Mouse (Mus musculus): ENCODE measurements around the gene Olfr152. TPM values are rescaled to one million over a fixed set of nuclear protein-coding genes. Genes with fewer than 3 reads are reported as not detected.

The Olfr152 gene
- not detected in 2 replicates for polyA plus RNA-seq (2016; fragmentation: Nextera tagmentation; extraction: Ambion mirVana)

- Histone ChIP-seq H3K36me3 (no peaks in the 10 kb centered on the region), H3K4me3 (no peak within 1 kb of the TSS), H3K27me3 (ENCODE audit: insufficient read depth, poor library complexity, severe bottlenecking) (no peaks in the 10 kb centered on the region), H3K4me1 (no peaks in the 10 kb centered on the region), H3K9me3 (no peaks in the 10 kb centered on the region), H3K27ac (no peak within 1 kb of the TSS)
- 85% methylated on average over 4 of the region's 4 CpGs for WGBS
- no peak for DNase-seq (ENCODE audit: low spot score)
Measured at GRCm38 (mm10) chr2:87779183-87779582, at the start of gene Olfr152. Gene Olfr152 (plus strand): TSS chr2:87779483.

- no peaks in the 10 kb centered on the region for H3K36me3 ChIP-seq
- WGBS = 85% methylated on average over 1 of the region's 1 CpGs
Measured at GRCm38 (mm10) chr2:87739878-87740277, 39.4 kb upstream of the Olfr152 start, which contains the start of gene Olfr1138. Gene Olfr1138 (minus strand): TSS chr2:87739978.

DNA sequence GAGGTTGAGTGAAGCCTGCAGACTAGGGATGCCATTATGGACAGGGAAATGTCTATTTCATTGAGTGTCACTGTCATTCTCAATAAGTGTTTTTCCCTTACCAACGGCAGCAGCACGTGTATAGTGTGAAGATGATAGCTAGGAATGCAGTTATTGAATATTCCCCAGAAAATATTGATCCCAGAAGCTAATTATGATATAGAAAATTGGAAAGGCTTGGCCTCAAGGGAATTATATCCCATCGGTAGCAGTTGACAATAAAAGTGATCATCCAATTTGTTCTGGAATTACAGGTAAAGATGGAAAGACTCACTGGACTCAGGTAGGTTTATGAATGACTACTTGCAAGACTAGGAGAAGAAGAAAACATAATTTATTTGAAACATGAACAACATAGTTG, 35.8 kb upstream of the Olfr152 start, which contains the start of gene Olfr1140:
Gene Olfr1140 (plus strand): TSS at position 301 of the 400 bp plus-strand sequence.
- Histone ChIP-seq H3K4me3 (no peak within 1 kb of the TSS), H3K4me1 (no peaks in the 10 kb centered on the region), H3K36me3 (no peaks in the 10 kb centered on the region), H3K27me3 (ENCODE audit: insufficient read depth, poor library complexity, severe bottlenecking) (no peaks in the 10 kb centered on the region), H3K9me3 (no peaks in the 10 kb centered on the region), H3K27ac (no peak within 1 kb of the TSS)
- 62% methylated on average over 3 of the region's 3 CpGs for WGBS
- DNase-seq (ENCODE audit: low spot score) = no peak

More at GRCm38 (mm10) chr2:87739878-87740277, 39.4 kb upstream of the Olfr152 start, which contains the start of gene Olfr1138:
- DNase-seq (ENCODE audit: low spot score) = no peak
- Histone ChIP-seq H3K27me3 (ENCODE audit: insufficient read depth, poor library complexity, severe bottlenecking) (no peaks in the 10 kb centered on the region), H3K4me1 (no peaks in the 10 kb centered on the region), H3K9me3 (no peaks in the 10 kb centered on the region), H3K4me3 (no peak within 1 kb of the TSS), H3K27ac (no peak within 1 kb of the TSS)

DNA sequence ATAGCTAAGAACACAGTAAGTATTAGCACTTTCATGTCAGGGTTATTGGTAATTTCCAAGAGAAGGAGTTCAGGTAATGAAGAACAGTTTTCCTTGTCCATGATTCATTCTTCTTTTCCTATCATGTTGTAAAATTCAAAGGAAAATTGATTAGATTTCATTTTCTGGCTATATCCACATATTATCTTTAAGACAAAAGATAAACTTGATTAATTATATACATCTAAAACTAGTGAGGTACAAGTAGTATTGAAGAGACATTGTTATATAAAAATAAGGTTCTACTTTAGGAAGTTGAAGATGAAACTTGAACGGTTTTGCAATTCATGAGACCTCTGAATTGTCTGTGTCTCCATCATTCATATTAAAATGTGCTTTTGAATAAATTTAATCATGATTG, 25.4 kb upstream of the Olfr152 start, which contains the start of gene Olfr1141:
Gene Olfr1141 (minus strand): TSS at position 101 of the 400 bp plus-strand sequence.
- H3K27ac ChIP-seq = no peak within 1 kb of the TSS
- no peak for DNase-seq (ENCODE audit: low spot score)
- H3K4me3 ChIP-seq = no peak within 1 kb of the TSS
- H3K9me3 ChIP-seq = no peaks in the 10 kb centered on the region
- H3K27me3 ChIP-seq (ENCODE audit: insufficient read depth, poor library complexity, severe bottlenecking) = no peaks in the 10 kb centered on the region
- no peaks in the 10 kb centered on the region for H3K36me3 ChIP-seq
- no peaks in the 10 kb centered on the region for H3K4me1 ChIP-seq
- 83% methylated on average over 1 of the region's 1 CpGs for WGBS

GRCm38 (mm10) chr2:87776143-87776542, 3.1 kb upstream of the Olfr152 start:
- Histone ChIP-seq H3K27me3 (ENCODE audit: insufficient read depth, poor library complexity, severe bottlenecking) (no peaks in the 10 kb centered on the region), H3K36me3 (no peaks in the 10 kb centered on the region), H3K9me3 (no peaks in the 10 kb centered on the region), H3K4me1 (no peaks in the 10 kb centered on the region), H3K4me3 (no peak overlapping the region), H3K27ac (no peak overlapping the region)
- DNase-seq (ENCODE audit: low spot score) = no peak
- 58% methylated on average over 1 of the region's 1 CpGs for WGBS

GRCm38 (mm10) chr2:87800292-87800691, 21.0 kb downstream of the Olfr152 start, which contains the start of gene Olfr1143:
Gene Olfr1143 (plus strand): TSS chr2:87800592.
- Histone ChIP-seq H3K9me3 (no peaks in the 10 kb centered on the region), H3K4me1 (no peaks in the 10 kb centered on the region), H3K27me3 (ENCODE audit: insufficient read depth, poor library complexity, severe bottlenecking) (no peaks in the 10 kb centered on the region), H3K4me3 (no peak within 1 kb of the TSS), H3K27ac (no peak within 1 kb of the TSS), H3K36me3 (no peaks in the 10 kb centered on the region)
- DNase-seq (ENCODE audit: low spot score) = no peak

DNA sequence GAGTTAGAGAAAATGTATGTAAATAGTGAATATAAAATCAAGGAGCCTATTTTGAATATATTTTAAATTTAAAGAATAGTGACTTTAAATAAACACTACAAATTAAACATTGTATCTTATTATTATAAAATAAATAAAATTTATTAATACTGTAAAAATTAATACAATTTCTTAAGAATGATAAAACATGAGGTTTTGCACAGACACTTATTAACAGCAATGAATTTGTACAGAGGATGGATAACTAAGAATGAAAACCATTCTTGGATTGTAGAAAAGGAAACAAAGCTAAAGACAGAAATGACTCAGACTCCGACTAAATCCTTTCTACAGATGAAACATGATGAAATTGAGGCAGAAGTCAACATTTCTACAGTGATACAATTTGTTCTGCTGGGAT, 30.2 kb downstream of the Olfr152 start, which contains the start of gene Olfr1145:
Gene Olfr1145 (plus strand): TSS at position 301 of the 400 bp plus-strand sequence.
- Histone ChIP-seq H3K27me3 (ENCODE audit: insufficient read depth, poor library complexity, severe bottlenecking) (no peaks in the 10 kb centered on the region), H3K27ac (no peak within 1 kb of the TSS), H3K9me3 (no peaks in the 10 kb centered on the region), H3K4me3 (no peak within 1 kb of the TSS), H3K4me1 (no peaks in the 10 kb centered on the region), H3K36me3 (no peaks in the 10 kb centered on the region)
- DNase-seq (ENCODE audit: low spot score) = no peak
- WGBS = 79% methylated on average over 1 of the region's 1 CpGs

DNA sequence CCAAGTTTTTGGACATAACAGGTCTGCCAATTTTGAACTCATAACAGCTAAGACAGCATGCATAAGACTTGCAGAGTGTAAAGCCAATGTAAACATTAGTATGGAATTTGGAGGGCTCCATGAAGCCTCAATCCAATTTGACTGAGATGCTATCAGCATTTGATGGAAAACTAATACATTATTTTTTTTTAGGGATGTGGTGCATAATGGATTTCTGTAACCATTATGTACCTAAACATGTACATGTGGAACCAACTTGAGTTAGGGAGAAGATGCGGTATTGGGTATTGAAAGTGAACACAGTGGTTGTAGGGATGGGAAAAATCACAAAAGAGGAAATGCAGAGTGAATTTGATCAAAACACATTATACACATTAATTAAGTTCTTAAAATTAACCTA, 51.0 kb downstream of the Olfr152 start, which contains the start of gene Olfr1148:
Gene Olfr1148 (plus strand): TSS at position 301 of the 400 bp plus-strand sequence.
- no peaks in the 10 kb centered on the region for H3K4me1 ChIP-seq
- no peaks in the 10 kb centered on the region for H3K27me3 ChIP-seq (ENCODE audit: insufficient read depth, poor library complexity, severe bottlenecking)
- H3K27ac ChIP-seq = no peak within 1 kb of the TSS
- H3K36me3 ChIP-seq = no peaks in the 10 kb centered on the region
- no peaks in the 10 kb centered on the region for H3K9me3 ChIP-seq
- no peak for DNase-seq (ENCODE audit: low spot score)
- no peak within 1 kb of the TSS for H3K4me3 ChIP-seq
- WGBS = 78% methylated on average over 1 of the region's 1 CpGs

Other genes starting within 250 kb of the Olfr152 start
- gene Olfr153, start 247.7 kb upstream of the Olfr152 start, polyA plus RNA-seq (2016; fragmentation: Nextera tagmentation; extraction: Ambion mirVana) = not detected in 2 replicates
- gene Olfr1128, start 233.9 kb upstream of the Olfr152 start, polyA plus RNA-seq (2016; fragmentation: Nextera tagmentation; extraction: Ambion mirVana) = not detected in 2 replicates
- gene Olfr1129, start 205.6 kb upstream of the Olfr152 start, polyA plus RNA-seq (2016; fragmentation: Nextera tagmentation; extraction: Ambion mirVana) = not detected in 2 replicates
- not detected in 2 replicates for gene Olfr1130, start 173.3 kb upstream of the Olfr152 start, polyA plus RNA-seq (2016; fragmentation: Nextera tagmentation; extraction: Ambion mirVana)
- not detected in 2 replicates for gene Olfr1131, start 152.4 kb upstream of the Olfr152 start, polyA plus RNA-seq (2016; fragmentation: Nextera tagmentation; extraction: Ambion mirVana)
- gene Olfr1132, start 141.9 kb upstream of the Olfr152 start, polyA plus RNA-seq (2016; fragmentation: Nextera tagmentation; extraction: Ambion mirVana) = not detected in 2 replicates
- gene Olfr1133, start 132.1 kb upstream of the Olfr152 start, polyA plus RNA-seq (2016; fragmentation: Nextera tagmentation; extraction: Ambion mirVana) = not detected in 2 replicates
- not detected in 2 replicates for gene Olfr1134, start 121.0 kb upstream of the Olfr152 start, polyA plus RNA-seq (2016; fragmentation: Nextera tagmentation; extraction: Ambion mirVana)
- gene Olfr1135, start 105.8 kb upstream of the Olfr152 start, polyA plus RNA-seq (2016; fragmentation: Nextera tagmentation; extraction: Ambion mirVana) = not detected in 2 replicates
- gene Olfr1136, start 85.5 kb upstream of the Olfr152 start, polyA plus RNA-seq (2016; fragmentation: Nextera tagmentation; extraction: Ambion mirVana) = not detected in 2 replicates
- gene Olfr1137, start 66.3 kb upstream of the Olfr152 start, polyA plus RNA-seq (2016; fragmentation: Nextera tagmentation; extraction: Ambion mirVana) = not detected in 2 replicates
- not detected in 2 replicates for gene Olfr1138, start 39.5 kb upstream of the Olfr152 start, polyA plus RNA-seq (2016; fragmentation: Nextera tagmentation; extraction: Ambion mirVana)
- not detected in 2 replicates for gene Olfr1140, start 35.7 kb upstream of the Olfr152 start, polyA plus RNA-seq (2016; fragmentation: Nextera tagmentation; extraction: Ambion mirVana)
- not detected in 2 replicates for gene Olfr1141, start 25.5 kb upstream of the Olfr152 start, polyA plus RNA-seq (2016; fragmentation: Nextera tagmentation; extraction: Ambion mirVana)
- gene Olfr1143, start 21.1 kb downstream of the Olfr152 start, polyA plus RNA-seq (2016; fragmentation: Nextera tagmentation; extraction: Ambion mirVana) = not detected in 2 replicates
- not detected in 2 replicates for gene Olfr1145, start 30.3 kb downstream of the Olfr152 start, polyA plus RNA-seq (2016; fragmentation: Nextera tagmentation; extraction: Ambion mirVana)
- gene Olfr1148, start 51.0 kb downstream of the Olfr152 start, polyA plus RNA-seq (2016; fragmentation: Nextera tagmentation; extraction: Ambion mirVana) = not detected in 2 replicates
- not detected in 2 replicates for gene Olfr1150-ps1, start 64.5 kb downstream of the Olfr152 start, polyA plus RNA-seq (2016; fragmentation: Nextera tagmentation; extraction: Ambion mirVana)
- gene Olfr1151, start 76.4 kb downstream of the Olfr152 start, polyA plus RNA-seq (2016; fragmentation: Nextera tagmentation; extraction: Ambion mirVana) = not detected in 2 replicates
- gene Olfr1152, start 87.0 kb downstream of the Olfr152 start, polyA plus RNA-seq (2016; fragmentation: Nextera tagmentation; extraction: Ambion mirVana) = not detected in 2 replicates
- gene Olfr1153, start 115.5 kb downstream of the Olfr152 start, polyA plus RNA-seq (2016; fragmentation: Nextera tagmentation; extraction: Ambion mirVana) = not detected in 2 replicates
- gene Olfr1154, start 125.7 kb downstream of the Olfr152 start, polyA plus RNA-seq (2016; fragmentation: Nextera tagmentation; extraction: Ambion mirVana) = not detected in 2 replicates
- gene Olfr1155, start 165.7 kb downstream of the Olfr152 start, polyA plus RNA-seq (2016; fragmentation: Nextera tagmentation; extraction: Ambion mirVana) = not detected in 2 replicates
- not detected in 2 replicates for gene Olfr1156, start 173.6 kb downstream of the Olfr152 start, polyA plus RNA-seq (2016; fragmentation: Nextera tagmentation; extraction: Ambion mirVana)
- not detected in 2 replicates for gene Olfr1157, start 188.8 kb downstream of the Olfr152 start, polyA plus RNA-seq (2016; fragmentation: Nextera tagmentation; extraction: Ambion mirVana)
- not detected in 2 replicates for gene Olfr74, start 195.2 kb downstream of the Olfr152 start, polyA plus RNA-seq (2016; fragmentation: Nextera tagmentation; extraction: Ambion mirVana)
- gene Olfr1158, start 210.6 kb downstream of the Olfr152 start, polyA plus RNA-seq (2016; fragmentation: Nextera tagmentation; extraction: Ambion mirVana) = not detected in 2 replicates
- not detected in 2 replicates for gene Olfr1160, start 228.8 kb downstream of the Olfr152 start, polyA plus RNA-seq (2016; fragmentation: Nextera tagmentation; extraction: Ambion mirVana)
- not detected in 2 replicates for gene Olfr1161, start 243.3 kb downstream of the Olfr152 start, polyA plus RNA-seq (2016; fragmentation: Nextera tagmentation; extraction: Ambion mirVana)

Measured in heart, embryonic 10.5 days (tissue).